Mouse (Mus musculus): Measurements from ENCODE around the gene Oxt.
"Not testable (repeated sequence)": the region's sequence is repeated elsewhere in the genome, so short reads cannot be mapped to it uniquely, and the experiment has no call there.

The Oxt gene

GRCm38 (mm10) chr2:130575873-130576272, at the start of gene Oxt:
Oxt (plus strand) TSS chr2:130576173.
- DNase-seq (ENCODE audit: low spot score): no peak

DNA sequence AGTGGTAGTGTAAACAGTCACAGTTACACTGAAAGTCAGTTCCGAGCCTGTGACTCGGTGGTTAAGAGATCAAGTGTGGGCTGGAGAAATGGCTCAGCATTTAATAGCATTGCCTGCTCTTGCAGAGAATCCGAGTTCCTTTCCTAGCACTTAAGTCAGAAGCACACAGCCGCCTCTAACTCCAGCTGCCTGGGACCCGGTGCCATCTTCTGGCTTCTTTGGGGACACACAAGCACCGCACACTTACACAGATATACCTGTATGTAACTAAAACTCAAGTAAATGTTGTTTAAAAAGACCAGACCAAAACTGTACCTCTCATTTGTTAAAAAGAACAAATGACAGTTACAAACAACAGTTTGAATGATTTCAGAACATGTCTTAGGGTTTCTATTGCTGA, 47.5 kb upstream of the Oxt start:
- DNase-seq (ENCODE audit: low spot score): no peak

GRCm38 (mm10) chr2:130529290-130529689, 46.7 kb upstream of the Oxt start:
- no peak for DNase-seq (ENCODE audit: low spot score)

DNA sequence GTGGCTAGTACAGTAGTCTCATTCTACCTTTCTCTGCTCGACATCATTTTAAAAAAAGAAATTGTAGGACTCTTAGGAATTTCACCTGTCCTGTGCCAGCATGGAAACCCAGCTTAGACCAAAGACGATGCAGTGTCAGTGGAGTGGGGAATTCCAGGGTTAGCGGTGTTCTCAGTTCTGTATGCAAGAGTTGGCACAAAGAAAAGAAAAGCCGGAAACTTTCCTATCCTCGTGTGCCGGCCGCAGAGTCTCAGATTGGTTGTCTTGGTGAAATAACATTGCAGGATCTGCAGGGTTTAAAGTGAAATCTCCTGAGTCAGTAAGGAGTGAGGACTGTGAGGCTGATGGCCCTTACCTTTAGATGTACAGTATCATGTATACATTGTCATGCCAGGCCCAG, 46.0 kb upstream of the Oxt start:
- no peak for DNase-seq (ENCODE audit: low spot score)

DNA sequence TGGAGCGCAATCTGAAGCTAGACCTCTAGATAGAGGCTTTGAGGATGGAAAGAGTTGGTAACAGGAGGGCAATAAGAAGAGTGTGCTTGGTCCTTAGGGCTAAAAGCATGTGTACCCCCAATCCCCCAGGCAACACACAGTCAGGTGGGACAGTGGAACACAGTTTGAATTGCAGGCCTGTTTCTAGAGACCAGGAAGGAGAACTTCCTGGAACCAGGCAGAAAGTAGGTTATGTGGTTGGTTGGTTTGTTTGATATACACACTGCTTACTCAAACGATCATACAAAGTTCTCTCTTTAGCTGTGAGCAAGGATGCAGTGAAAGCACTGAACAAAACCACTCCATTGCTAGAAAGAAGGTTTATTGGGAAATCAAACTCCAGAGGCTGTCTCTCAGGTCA, 43.8 kb upstream of the Oxt start:
- DNase-seq (ENCODE audit: low spot score): no peak

- DNase-seq (ENCODE audit: low spot score): no peak
Observed at GRCm38 (mm10) chr2:130535017-130535416, 41.0 kb upstream of the Oxt start.

- DNase-seq (ENCODE audit: low spot score): no peak
Observed at GRCm38 (mm10) chr2:130536890-130537289, 39.1 kb upstream of the Oxt start.

GRCm38 (mm10) chr2:130538876-130539546, 37.0 kb upstream of the Oxt start:
- no peak for DNase-seq (ENCODE audit: low spot score)

DNA sequence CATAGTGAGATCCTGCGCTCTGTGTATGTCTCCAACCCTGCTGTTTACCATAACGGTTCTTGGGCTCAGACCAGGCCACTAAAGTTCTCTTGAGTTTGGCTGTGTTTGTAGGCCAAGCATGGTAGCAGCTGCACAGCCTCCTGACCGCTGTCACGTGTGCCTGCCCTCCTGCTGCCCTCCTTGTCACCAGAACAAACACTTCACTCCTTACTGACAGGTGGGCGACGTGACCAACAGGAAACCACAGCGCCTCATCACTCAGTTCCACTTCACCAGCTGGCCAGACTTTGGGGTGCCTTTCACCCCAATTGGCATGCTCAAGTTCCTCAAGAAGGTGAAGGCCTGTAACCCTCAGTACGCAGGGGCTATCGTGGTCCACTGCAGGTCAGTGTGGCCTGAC, 35.7 kb upstream of the Oxt start:
- DNase-seq (ENCODE audit: low spot score): no peak

- no peak for DNase-seq (ENCODE audit: low spot score)
Observed at GRCm38 (mm10) chr2:130546957-130547356, 29.0 kb upstream of the Oxt start.

GRCm38 (mm10) chr2:130554841-130555240, 21.1 kb upstream of the Oxt start:
- no peak for DNase-seq (ENCODE audit: low spot score)

GRCm38 (mm10) chr2:130556292-130556691, 19.7 kb upstream of the Oxt start:
- no peak for DNase-seq (ENCODE audit: low spot score)

DNA sequence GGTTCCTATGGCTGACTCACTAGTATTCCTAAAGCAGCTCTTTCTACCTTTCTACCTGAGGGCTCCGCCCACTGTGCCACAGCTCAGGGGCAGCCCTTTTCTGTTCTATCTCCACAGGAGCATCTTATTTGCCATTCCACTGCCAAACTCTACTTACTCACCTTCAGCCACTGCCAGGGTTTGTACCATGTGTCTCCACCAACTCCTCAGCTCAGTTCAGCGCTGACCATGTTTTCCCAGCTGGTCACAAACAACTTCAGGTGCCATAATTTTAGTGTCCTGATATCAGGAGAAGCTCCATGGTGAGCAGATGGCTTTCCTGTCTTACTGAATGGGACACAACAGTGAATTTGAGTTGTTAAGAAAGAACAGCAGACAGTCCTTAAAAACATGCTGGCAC, 18.5 kb upstream of the Oxt start:
- DNase-seq (ENCODE audit: low spot score): no peak

- DNase-seq (ENCODE audit: low spot score): no peak
Observed at GRCm38 (mm10) chr2:130558015-130558414, 18.0 kb upstream of the Oxt start.

GRCm38 (mm10) chr2:130563212-130564055, 12.5 kb upstream of the Oxt start, which contains the start of gene Mrps26:
Mrps26 (plus strand) TSS chr2:130563742.
- DNase-seq (ENCODE audit: low spot score): peak; percentile 92

- DNase-seq (ENCODE audit: low spot score): peak; percentile 26
Observed at GRCm38 (mm10) chr2:130564063-130564462, 11.9 kb upstream of the Oxt start.

GRCm38 (mm10) chr2:130564983-130565382, 11.0 kb upstream of the Oxt start:
- no peak for DNase-seq (ENCODE audit: low spot score)

GRCm38 (mm10) chr2:130568921-130569320, 7.1 kb upstream of the Oxt start:
- no peak for DNase-seq (ENCODE audit: low spot score)

- no peak for DNase-seq (ENCODE audit: low spot score)
Observed at GRCm38 (mm10) chr2:130569926-130570325, 6.0 kb upstream of the Oxt start.

GRCm38 (mm10) chr2:130574960-130575359, 1.0 kb upstream of the Oxt start:
- DNase-seq (ENCODE audit: low spot score): no peak

DNA sequence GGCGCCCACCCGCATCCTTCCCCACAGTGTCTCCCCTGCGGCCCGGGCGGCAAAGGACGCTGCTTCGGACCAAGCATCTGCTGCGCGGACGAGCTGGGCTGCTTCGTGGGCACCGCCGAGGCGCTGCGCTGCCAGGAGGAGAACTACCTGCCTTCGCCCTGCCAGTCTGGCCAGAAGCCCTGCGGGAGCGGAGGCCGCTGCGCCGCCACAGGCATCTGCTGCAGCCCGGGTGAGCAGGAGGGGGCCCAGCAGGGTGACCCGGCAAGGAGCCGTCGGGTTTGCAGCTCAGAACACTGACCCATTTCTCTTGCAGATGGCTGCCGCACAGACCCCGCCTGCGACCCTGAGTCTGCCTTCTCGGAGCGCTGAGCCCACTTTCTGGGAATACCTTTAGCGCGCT, 591 bp downstream of the Oxt start:
- DNase-seq (ENCODE audit: low spot score): not testable (repeated sequence)

DNA sequence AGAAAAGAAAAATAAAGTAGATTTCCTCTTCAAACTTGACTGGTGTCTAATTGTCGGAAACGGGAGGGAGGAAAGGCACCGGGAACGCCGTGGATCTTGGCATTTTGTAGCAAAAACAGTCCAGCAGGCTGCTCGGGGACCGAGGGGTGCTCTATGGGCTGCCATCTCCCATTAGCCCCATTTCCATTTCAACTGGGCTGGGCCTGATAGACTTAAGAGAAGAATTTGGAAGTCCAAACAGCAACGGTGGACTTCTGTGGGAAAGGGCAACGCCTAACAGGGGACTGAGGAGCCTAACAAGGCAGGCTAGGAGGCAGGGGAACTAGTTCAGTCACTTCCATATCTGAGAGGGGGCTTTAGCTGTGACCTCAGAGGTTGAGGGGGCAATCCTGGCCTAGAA, 1.0 kb downstream of the Oxt start:
- no peak for DNase-seq (ENCODE audit: low spot score)

- DNase-seq (ENCODE audit: low spot score): no peak
Observed at GRCm38 (mm10) chr2:130577632-130578031, 1.7 kb downstream of the Oxt start.
